Mouse (Mus musculus): ENCODE measurements around the gene Gpr137c.

DNA sequence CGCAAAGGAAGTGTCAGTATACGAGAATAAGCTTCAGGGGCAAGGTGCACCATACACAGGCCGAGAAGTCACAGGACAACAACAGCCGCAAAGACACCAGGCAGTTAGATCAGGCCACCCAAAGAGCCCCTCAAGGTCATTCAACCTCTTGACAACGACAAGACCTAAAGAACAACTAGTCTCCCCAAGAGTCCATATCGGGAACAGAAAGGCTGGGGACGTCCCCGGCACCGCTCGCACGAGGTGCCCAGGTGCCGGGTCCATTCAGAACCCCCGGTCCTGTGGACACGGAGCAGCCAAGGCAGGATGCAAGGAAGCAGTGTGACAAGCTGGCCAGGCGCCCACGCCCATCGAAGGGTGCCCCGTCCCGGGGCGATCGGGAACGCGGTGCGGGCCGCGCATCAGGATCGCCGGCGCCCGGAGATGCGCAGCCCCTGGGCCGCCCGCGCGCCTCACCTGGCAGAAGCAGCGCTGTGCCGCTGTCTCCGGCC is 98.4 kb downstream of the Gpr137c start:
- TF ChIP-seq CTCF (conservative IDR thresholded peaks at IDR 0.05; ENCODE audit: insufficient read depth, insufficient read length, low read depth, low read length) (no peak), POLR2A (IDR thresholded peaks at IDR 0.05; ENCODE audit: low read depth, low read length) (no peak)
